Mouse (Mus musculus) layer of hippocampus, postnatal 25 days (tissue): Measurements from ENCODE around the gene Vmn1r166. TPM values are rescaled to one million over a fixed set of nuclear protein-coding genes. Genes with fewer than 3 reads are reported as not detected.
"Not testable (repeated sequence)": the region's sequence is repeated elsewhere in the genome, so short reads cannot be mapped to it uniquely, and the experiment has no call there.

Experiments
- DNase-seq, 2 experiments: peaks; one replicate each; pipeline ENCODE4 v3.0.0; 2022; ENCODE audit warnings: mixed read lengths in 2 of 2, low spot score in 1 of 2; ENCODE audit errors: extremely low spot score in 1 of 2
- total RNA-seq, 2 experiments: library from RNA; stranded (reverse); gene quantifications; 2 replicates each; pipeline ENCODE4 v1.2.3; 2021

The Vmn1r166 gene
- total RNA-seq = not detected

DNA sequence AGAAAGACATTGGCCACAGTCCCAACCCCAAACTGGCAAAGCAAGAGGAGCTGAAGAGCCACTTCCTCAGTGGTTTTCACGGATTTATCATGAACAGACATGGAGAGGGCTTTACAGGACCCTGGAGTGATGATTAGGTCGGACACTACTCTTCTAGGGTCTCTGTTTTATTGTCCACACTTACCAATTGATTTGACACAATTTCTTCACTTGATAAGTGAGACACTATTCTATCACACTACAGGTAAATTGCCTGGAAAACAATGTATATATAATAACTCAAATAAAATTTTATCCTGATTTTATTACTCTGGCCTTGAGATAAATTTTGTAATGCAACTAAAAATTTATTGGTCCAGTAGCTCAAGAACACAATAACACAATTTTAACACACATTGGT, at the start of gene Vmn1r166:
Vmn1r166 (minus strand) TSS at position 101 of the 400 bp plus-strand sequence.
- not testable (repeated sequence) for DNase-seq

DNA sequence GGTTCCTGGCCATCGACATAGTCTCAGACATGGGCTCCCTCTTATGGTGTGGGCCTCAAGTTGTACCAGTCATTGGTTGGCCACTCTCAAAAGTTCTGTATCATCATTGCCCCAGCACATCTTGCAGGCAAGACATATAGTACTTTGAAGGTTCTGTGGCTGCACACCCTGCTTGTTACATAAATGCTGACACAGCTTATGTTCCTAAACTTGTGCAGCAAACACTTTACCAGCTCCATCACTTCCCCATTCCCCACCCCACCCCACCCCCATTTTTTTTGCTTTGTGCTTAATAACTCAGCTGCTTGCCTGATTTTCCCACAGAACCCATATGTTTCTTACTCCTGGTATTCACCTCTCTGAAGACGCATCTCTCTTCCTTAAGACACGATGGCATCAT, 49.4 kb upstream of the Vmn1r166 start, which contains the start of gene Nlrp4e:
Nlrp4e (plus strand) TSS at position 301 of the 400 bp plus-strand sequence.
- not testable (repeated sequence) for DNase-seq

DNA sequence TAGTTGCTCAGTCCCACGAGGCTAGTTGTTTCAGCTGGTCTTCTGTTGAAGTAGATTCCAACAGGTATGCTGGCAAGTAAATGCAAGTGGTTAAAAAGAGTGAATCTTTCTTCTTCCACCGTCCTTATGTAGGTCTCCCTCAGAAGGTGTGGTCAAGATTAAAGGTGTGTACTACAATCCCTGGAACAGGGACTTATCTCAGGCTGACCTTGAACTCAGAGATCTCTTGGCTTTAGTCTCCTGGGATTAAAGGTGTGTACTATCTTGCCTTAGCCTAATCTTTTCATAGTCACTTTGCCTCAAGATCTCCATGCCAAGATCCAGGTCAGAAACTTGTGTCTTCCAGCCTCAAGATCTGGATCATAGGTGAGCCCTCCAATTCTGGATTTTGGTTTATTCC, 27.3 kb upstream of the Vmn1r166 start, which contains the start of gene Gm6902:
Gm6902 (minus strand) TSS at position 101 of the 400 bp plus-strand sequence.
- DNase-seq = not testable (repeated sequence)

DNA sequence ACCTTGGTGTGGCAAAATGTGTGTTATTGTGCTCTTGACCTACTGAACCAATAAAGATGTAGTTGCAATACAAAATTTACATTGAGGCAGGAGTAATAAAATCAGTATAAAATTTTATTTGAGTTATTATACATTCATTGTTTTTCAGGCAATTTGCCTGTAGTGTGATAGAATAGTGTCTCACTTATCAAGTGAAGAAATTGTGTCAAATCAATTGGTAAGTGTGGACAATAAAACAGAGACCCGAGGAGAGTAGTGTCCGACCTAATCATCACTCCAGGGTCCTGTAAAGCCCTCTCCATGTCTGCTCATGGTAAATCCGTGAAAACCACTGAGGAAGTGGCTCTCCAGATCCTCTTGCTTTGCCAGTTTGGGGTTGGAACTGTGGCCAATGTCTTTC, 34.5 kb downstream of the Vmn1r166 start, which contains the start of gene Vmn1r165:
Vmn1r165 (plus strand) TSS at position 301 of the 400 bp plus-strand sequence.
- not testable (repeated sequence) for DNase-seq

Other genes with a start within 250 kb of the Vmn1r166 start
- gene Gm4216, start 231.8 kb downstream of the Vmn1r166 start, total RNA-seq = not detected
- gene Vmn1r163, start 196.1 kb downstream of the Vmn1r166 start, total RNA-seq = not detected
- not detected for gene Gm8720, start 184.2 kb downstream of the Vmn1r166 start, total RNA-seq
- not detected for gene Gm10662, start 107.2 kb downstream of the Vmn1r166 start, total RNA-seq
- gene Vmn1r165, start 34.4 kb downstream of the Vmn1r166 start, total RNA-seq = not detected
- gene Gm6902, start 27.2 kb upstream of the Vmn1r166 start, total RNA-seq = not detected
- not detected for gene Nlrp4e, start 49.5 kb upstream of the Vmn1r166 start, total RNA-seq
- not detected for gene Nlrp5, start 134.2 kb upstream of the Vmn1r166 start, total RNA-seq